Mouse (Mus musculus) heart, embryonic 15.5 days (tissue): ENCODE results near the gene Satb1. TPM values are rescaled to one million over a fixed set of nuclear protein-coding genes. Genes with fewer than 3 reads are reported as not detected.

ENCODE experiments used
- ATAC-seq: fragments of 200-750 bp; cut with Nextera tagmentation; replicated peaks from 2 replicates; pipeline ENCODE4 v1.8.0; 2017; ENCODE audit warnings: low read depth, moderate TSS enrichment; ENCODE audit not compliant: insufficient number of reproducible peaks, insufficient read depth, low FRiP score
- H3K27ac ChIP-seq: fragments of 300-500 bp; sonication (generic); 2 replicates; pipeline ENCODE4 v1.5.1; 2015; ENCODE audit warnings: mild to moderate bottlenecking, inconsistent platforms
- H3K27me3 ChIP-seq: fragments of 300-500 bp; sonication (generic); 2 replicates; pipeline ENCODE4 v1.6.1; 2015; ENCODE audit warnings: inconsistent platforms
- H3K36me3 ChIP-seq: fragments of 300-500 bp; sonication (generic); 2 replicates; pipeline ENCODE4 v1.6.1; 2015; ENCODE audit warnings: mild to moderate bottlenecking, inconsistent platforms
- H3K4me1 ChIP-seq: fragments of 300-500 bp; sonication (generic); replicated peaks from 2 replicates; pipeline ENCODE4 v1.6.1; 2015; ENCODE audit warnings: inconsistent platforms
- H3K4me2 ChIP-seq: fragments of 300-500 bp; sonication (generic); 2 replicates; pipeline ENCODE4 v1.6.1; 2015; ENCODE audit warnings: inconsistent platforms, mild to moderate bottlenecking, moderate library complexity
- H3K4me3 ChIP-seq: fragments of 300-500 bp; sonication (generic); 2 replicates; pipeline ENCODE4 v1.5.1; 2015; ENCODE audit warnings: mild to moderate bottlenecking, inconsistent platforms
- H3K9ac ChIP-seq: fragments of 300-500 bp; sonication (generic); 2 replicates; pipeline ENCODE4 v1.6.1; 2015; ENCODE audit warnings: mild to moderate bottlenecking, inconsistent platforms
- H3K9me3 ChIP-seq: fragments of 300-500 bp; sonication (generic); replicated peaks from 2 replicates; pipeline ENCODE4 v1.6.1; 2016; ENCODE audit warnings: inconsistent platforms
- WGBS: fragments of 180-500 bp; shearing (Covaris S2); methylation state at CpG from one replicate; pipeline ENCODE4 v1.1.7; 2015; ENCODE audit warnings: mixed read lengths; 5-methylcytosine and 5-hydroxymethylcytosine counted together
- polyA plus RNA-seq: library from polyadenylated mRNA; unstranded; fragments of >200 nt; fragmentation: Nextera tagmentation; extraction: Ambion mirVana; gene quantifications from 2 replicates; pipeline ENCODE4 v1.2.1, GENCODE M21; 2015

Gene Satb1
- polyA plus RNA-seq, 1 experiment from 2014 or later, result 8.0 TPM

GRCm38 (mm10) chr17:51790387-51791060, 42.6 kb downstream of the Satb1 start:
- no peak overlapping the region for H3K9ac ChIP-seq
- H3K4me2 ChIP-seq, result no peak overlapping the region
- WGBS, result 42% methylated on average over 8 of the region's 8 CpGs
- no peaks in the 10 kb centered on the region for H3K27me3 ChIP-seq
- no peaks in the 10 kb centered on the region for H3K36me3 ChIP-seq
- H3K4me1 ChIP-seq, result 0 out of 2 replicates have a peak, but pooled peaks cover 7% of the 10 kb centered on the region
- H3K4me3 ChIP-seq, result no peak overlapping the region
- H3K9me3 ChIP-seq, result no peaks in the 10 kb centered on the region
- H3K27ac ChIP-seq, result no peak overlapping the region
- no peak for ATAC-seq

DNA sequence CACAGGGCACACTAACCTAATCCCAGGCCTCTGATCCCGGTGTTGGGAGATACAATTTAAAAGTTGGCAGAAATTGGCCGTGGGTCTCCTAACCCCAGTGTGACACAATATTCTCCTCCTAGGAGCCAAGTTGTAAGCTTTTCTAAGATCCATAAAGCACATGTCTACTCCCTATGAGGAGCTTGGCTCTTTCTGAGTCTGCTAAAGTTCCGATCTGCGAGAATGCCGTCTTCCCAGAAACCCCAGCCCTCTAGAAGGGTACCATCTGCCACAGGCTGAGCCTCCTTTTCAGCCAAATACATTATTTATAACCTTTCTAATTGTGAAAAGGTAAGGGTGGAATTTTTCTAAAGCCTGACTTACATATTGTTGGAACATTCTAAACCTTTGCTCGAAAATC, 43.3 kb downstream of the Satb1 start:
- Histone ChIP-seq H3K4me1 (0 out of 2 replicates have a peak, but pooled peaks cover 7% of the 10 kb centered on the region), H3K9me3 (no peaks in the 10 kb centered on the region), H3K4me3 (no peak overlapping the region), H3K4me2 (no peak overlapping the region), H3K36me3 (no peaks in the 10 kb centered on the region), H3K27me3 (no peaks in the 10 kb centered on the region), H3K27ac (no peak overlapping the region), H3K9ac (no peak overlapping the region)
- ATAC-seq, result no peak
- WGBS, result 83% methylated on average over 6 of the region's 6 CpGs

GRCm38 (mm10) chr17:51789098-51789497, 44.0 kb downstream of the Satb1 start:
- Histone ChIP-seq H3K36me3 (no peaks in the 10 kb centered on the region), H3K4me1 (0 out of 2 replicates have a peak, but pooled peaks cover 7% of the 10 kb centered on the region), H3K9me3 (no peaks in the 10 kb centered on the region), H3K27ac (no peak overlapping the region), H3K27me3 (no peaks in the 10 kb centered on the region), H3K4me2 (no peak overlapping the region), H3K9ac (no peak overlapping the region), H3K4me3 (no peak overlapping the region)
- WGBS, result 90% methylated on average over 4 of the region's 4 CpGs
- no peak for ATAC-seq

DNA sequence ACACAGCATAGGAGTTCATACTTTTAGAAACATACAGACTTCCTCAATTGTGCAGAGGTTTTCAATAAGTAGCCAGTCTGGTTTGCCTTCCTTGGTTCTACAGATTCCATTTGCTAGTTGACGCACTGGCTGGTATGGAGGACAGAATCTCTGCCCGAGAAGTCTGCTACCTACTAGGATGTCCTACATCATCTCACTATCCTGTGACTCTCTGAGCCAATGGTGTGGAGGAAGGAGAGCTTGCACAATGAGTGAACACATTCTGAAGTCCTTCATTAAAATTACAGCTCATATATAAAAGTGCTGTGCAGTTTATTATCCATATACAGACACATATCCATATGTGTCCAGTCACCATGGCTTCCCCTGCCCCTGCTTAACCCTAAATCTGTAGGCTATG, 45.1 kb downstream of the Satb1 start:
- Histone ChIP-seq H3K4me1 (0 out of 2 replicates have a peak, but pooled peaks cover 7% of the 10 kb centered on the region), H3K27me3 (no peaks in the 10 kb centered on the region), H3K27ac (no peak overlapping the region), H3K36me3 (no peaks in the 10 kb centered on the region), H3K4me3 (no peak overlapping the region), H3K9ac (no peak overlapping the region), H3K4me2 (no peak overlapping the region), H3K9me3 (no peaks in the 10 kb centered on the region)
- 93% methylated on average over 2 of the region's 2 CpGs for WGBS
- ATAC-seq, result no peak

DNA sequence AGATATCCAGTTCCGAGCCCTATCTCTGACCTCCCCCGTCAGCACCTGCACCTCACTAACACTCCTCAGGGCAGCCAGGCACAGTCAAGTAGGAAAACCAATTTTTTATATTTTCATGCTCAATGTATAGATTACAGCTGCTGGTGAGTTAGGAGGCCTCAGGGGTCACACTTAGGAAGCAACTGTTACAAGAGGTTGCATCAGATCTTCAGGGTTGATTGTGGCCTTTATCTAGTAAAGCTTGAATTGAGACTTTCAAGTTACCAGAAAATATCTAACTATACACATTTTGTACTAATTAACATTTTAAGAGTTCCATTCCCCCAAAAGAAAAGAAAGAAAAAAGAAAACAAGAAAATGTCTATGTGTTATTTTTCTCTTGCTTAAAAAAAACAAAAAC, 47.0 kb downstream of the Satb1 start:
- no peak for ATAC-seq
- WGBS, result 42% methylated on average over 2 of the region's 2 CpGs

GRCm38 (mm10) chr17:51784935-51785334, 48.2 kb downstream of the Satb1 start:
- no peaks in the 10 kb centered on the region for H3K27me3 ChIP-seq
- no peak overlapping the region for H3K4me2 ChIP-seq
- ATAC-seq, result no peak
- H3K27ac ChIP-seq, result no peak overlapping the region
- no peaks in the 10 kb centered on the region for H3K9me3 ChIP-seq
- H3K4me1 ChIP-seq, result 0 out of 2 replicates have a peak, but pooled peaks cover 4% of the 10 kb centered on the region
- no peak overlapping the region for H3K9ac ChIP-seq
- peaks cover 6% of the 10 kb centered on the region; the same call in 1 of the 2 replicates for H3K36me3 ChIP-seq
- H3K4me3 ChIP-seq, result no peak overlapping the region
- 83% methylated on average over 9 of the region's 9 CpGs for WGBS

More for the DNA sequence above, 47.0 kb downstream of the Satb1 start:
- H3K36me3 ChIP-seq, result peaks cover 6% of the 10 kb centered on the region; the same call in 1 of the 2 replicates
- H3K27ac ChIP-seq, result no peak overlapping the region
- H3K4me2 ChIP-seq, result no peak overlapping the region
- no peak overlapping the region for H3K9ac ChIP-seq
- no peak overlapping the region for H3K4me3 ChIP-seq
- H3K4me1 ChIP-seq, result 0 out of 2 replicates have a peak, but pooled peaks cover 7% of the 10 kb centered on the region
- H3K9me3 ChIP-seq, result no peaks in the 10 kb centered on the region
- no peaks in the 10 kb centered on the region for H3K27me3 ChIP-seq

DNA sequence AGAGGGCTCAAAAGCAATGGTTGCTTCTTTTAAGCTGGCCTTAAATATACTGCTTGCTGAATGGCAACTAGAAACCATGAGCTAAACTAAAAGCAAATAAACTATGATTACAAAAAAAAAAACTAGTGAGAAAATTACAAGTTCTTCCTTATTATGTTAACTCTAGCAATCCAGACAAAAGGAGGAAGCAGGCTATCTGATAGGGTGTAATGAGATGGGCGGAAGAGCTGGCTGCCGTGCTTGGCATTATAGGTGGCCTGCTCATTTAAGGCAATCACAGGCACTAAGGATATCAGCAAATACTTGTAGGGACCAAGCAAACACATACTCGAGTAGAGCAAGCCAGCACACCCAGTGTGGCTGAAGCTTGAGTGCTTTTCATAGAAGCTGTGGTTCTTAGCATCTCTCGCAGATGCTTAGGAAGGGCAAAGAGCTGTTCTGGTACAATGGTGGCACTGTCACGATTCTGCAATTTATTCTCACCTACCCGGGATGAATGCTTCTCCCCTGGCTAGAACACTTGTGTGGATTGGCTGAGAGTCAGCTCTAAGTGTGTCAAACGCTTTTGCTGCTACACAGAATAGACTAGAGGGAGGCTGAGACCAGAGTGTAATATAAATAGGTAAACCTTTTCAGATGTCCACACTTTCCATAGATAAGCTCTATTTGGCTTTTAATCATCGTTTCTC, 49.4 kb downstream of the Satb1 start:
- no peak overlapping the region for H3K4me3 ChIP-seq
- 0 out of 2 replicates have a peak, but pooled peaks cover 4% of the 10 kb centered on the region for H3K4me1 ChIP-seq
- no peak for ATAC-seq
- peaks cover 6% of the 10 kb centered on the region; the same call in 1 of the 2 replicates for H3K36me3 ChIP-seq
- H3K9ac ChIP-seq, result no peak overlapping the region
- no peak overlapping the region for H3K4me2 ChIP-seq
- no peaks in the 10 kb centered on the region for H3K27me3 ChIP-seq
- H3K9me3 ChIP-seq, result no peaks in the 10 kb centered on the region
- no peak overlapping the region for H3K27ac ChIP-seq
- 67% methylated on average over 8 of the region's 8 CpGs for WGBS

DNA sequence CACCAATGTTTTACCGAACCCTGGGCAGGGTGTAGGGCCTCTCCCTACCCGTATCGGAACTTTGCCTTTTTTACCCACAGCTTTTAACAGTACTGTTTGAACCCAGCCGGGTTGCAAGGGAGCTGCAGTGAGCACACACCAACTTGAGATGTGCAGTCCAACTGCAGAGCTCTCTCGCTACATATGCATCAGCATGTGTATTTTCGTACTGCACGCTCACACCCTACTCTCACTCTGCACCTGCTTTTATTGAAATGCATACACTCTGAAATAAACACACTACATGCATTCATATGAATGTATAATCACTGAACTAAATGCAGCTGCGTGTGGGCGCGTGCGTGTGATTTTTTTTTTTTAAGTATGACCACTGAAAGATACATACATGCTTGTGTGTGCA, 53.1 kb downstream of the Satb1 start:
- no peaks in the 10 kb centered on the region for H3K27me3 ChIP-seq
- no peak for ATAC-seq
- no peak overlapping the region for H3K9ac ChIP-seq
- no peaks in the 10 kb centered on the region for H3K4me1 ChIP-seq
- WGBS, result 92% methylated on average over 11 of the region's 11 CpGs
- H3K9me3 ChIP-seq, result no peaks in the 10 kb centered on the region
- no peak overlapping the region for H3K4me3 ChIP-seq
- peaks cover 6% of the 10 kb centered on the region; the same call in 1 of the 2 replicates for H3K36me3 ChIP-seq
- H3K27ac ChIP-seq, result no peak overlapping the region
- no peak overlapping the region for H3K4me2 ChIP-seq

- Histone ChIP-seq H3K9ac (no peak overlapping the region), H3K4me2 (no peak overlapping the region), H3K27ac (no peak overlapping the region), H3K4me1 (no peaks in the 10 kb centered on the region), H3K4me3 (no peak overlapping the region), H3K9me3 (no peaks in the 10 kb centered on the region), H3K36me3 (peaks cover 6% of the 10 kb centered on the region; the same call in 1 of the 2 replicates), H3K27me3 (no peaks in the 10 kb centered on the region)
- ATAC-seq, result no peak
- 71% methylated on average over 2 of the region's 2 CpGs for WGBS
Observed at GRCm38 (mm10) chr17:51778961-51779360, 54.1 kb downstream of the Satb1 start.

DNA sequence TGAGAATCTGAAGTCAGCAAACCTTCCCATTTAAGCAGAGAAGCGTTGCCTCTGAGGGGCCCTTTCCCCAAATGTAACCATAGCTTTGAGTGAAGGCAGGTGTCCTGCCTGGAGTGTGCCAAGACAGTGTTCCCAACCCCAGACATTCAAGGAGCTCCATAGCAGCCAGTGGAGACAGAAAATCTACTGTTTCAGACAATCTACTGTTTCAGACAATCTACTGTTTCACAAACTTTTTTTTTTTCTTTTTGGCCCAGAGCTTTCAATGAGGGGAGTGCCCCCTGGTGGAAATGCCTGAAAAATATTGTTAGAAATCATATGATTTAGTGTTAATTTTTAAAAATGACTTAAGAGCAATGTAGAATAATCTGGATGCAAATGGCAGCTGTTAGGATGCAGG, 55.3 kb downstream of the Satb1 start:
- no peak overlapping the region for H3K27ac ChIP-seq
- WGBS, result 76% methylated on average over 1 of the region's 1 CpGs
- no peak overlapping the region for H3K4me3 ChIP-seq
- H3K36me3 ChIP-seq, result peaks cover 6% of the 10 kb centered on the region; the same call in 1 of the 2 replicates
- no peaks in the 10 kb centered on the region for H3K4me1 ChIP-seq
- no peak overlapping the region for H3K4me2 ChIP-seq
- H3K27me3 ChIP-seq, result no peaks in the 10 kb centered on the region
- no peak for ATAC-seq
- no peaks in the 10 kb centered on the region for H3K9me3 ChIP-seq
- H3K9ac ChIP-seq, result no peak overlapping the region

DNA sequence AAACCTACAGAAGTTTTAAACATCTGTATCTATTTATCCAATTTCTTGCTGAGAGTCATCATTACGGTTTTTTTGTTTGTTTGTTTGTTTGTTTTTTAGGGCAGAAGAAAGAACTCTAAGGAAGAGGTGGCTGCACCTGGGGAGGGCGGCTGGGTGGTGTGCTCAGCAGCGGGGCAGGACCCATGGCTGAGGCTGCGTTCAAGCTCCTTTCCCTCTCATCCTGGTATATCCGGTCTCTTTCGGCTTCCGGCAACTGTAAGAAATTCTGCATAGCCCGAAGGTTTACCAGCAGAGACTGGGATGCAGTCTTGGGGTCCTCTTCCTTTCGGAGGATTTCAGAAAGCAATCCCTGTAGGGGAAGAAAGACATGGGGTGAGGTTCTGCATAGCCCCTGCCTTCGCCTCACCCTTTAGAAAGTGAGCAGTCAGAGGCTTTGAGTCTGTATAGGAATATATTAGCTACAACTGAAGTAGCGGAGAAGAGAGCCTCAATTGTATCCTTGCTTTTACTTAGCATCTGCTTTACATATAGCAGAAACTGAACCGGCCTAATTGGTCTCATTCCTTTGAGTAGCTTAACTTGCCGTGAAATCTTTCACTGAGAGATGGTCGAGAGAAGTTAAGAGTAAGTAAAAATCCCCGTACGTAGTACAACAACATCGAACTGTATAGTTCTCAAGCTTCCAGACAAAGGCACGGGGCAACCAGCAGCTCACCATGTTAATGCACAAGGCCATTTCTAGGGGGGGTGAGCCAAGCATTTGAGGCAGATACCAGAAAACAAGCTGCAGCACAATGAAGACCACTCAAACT, 57.8 kb downstream of the Satb1 start:
- Histone ChIP-seq H3K9me3 (no peaks in the 10 kb centered on the region), H3K4me3 (no peak overlapping the region)

More for the DNA sequence above, 57.8 kb downstream of the Satb1 start:
- Histone ChIP-seq H3K36me3 (no peaks in the 10 kb centered on the region), H3K9ac (no peak overlapping the region), H3K4me1 (no peaks in the 10 kb centered on the region), H3K27ac (no peak overlapping the region), H3K4me2 (no peak overlapping the region), H3K27me3 (no peaks in the 10 kb centered on the region)
- no peak for ATAC-seq
- 89% methylated on average over 18 of the region's 18 CpGs for WGBS
